Mouse (Mus musculus) C2C12 (cell line): ENCODE data around the gene Olfr545.

Experiments used
- CEBPB ChIP-seq: IDR thresholded peaks from one replicate; pipeline ENCODE4 v1.6.1; 2011; ENCODE audit warnings: low read depth, mild to moderate bottlenecking, control low read depth, moderate library complexity
- CTCF ChIP-seq: IDR thresholded peaks from one replicate; pipeline ENCODE4 v1.5.1; 2011; ENCODE audit not compliant: control insufficient read depth, insufficient read depth, insufficient read length
- FOSL1 ChIP-seq: IDR thresholded peaks from one replicate; pipeline ENCODE4 v1.8.0; 2011; ENCODE audit warnings: mild to moderate bottlenecking, low read length; ENCODE audit not compliant: poor library complexity, insufficient read depth, severe bottlenecking
- MAX ChIP-seq: IDR thresholded peaks from one replicate; pipeline ENCODE4 v1.6.1; 2011; ENCODE audit warnings: mild to moderate bottlenecking, control low read depth
- MYOD1 ChIP-seq: IDR thresholded peaks from one replicate; pipeline ENCODE4 v1.6.1; 2011; ENCODE audit warnings: low read depth; ENCODE audit not compliant: control insufficient read depth, insufficient read length
- MYOG ChIP-seq: IDR thresholded peaks from one replicate; pipeline ENCODE4 v1.6.1; 2011; ENCODE audit not compliant: control insufficient read depth, insufficient read length; ENCODE audit errors: extremely low read depth
- USF1 ChIP-seq: IDR thresholded peaks from one replicate; pipeline ENCODE4 v1.6.1; 2011; ENCODE audit warnings: low read depth, mild to moderate bottlenecking, control low read depth, moderate library complexity

GRCm38 (mm10) chr7:102479368-102480078, 19.9 kb downstream of the Olfr545 start:
- TF ChIP-seq CTCF = no peak
- no peak for TF ChIP-seq MYOG
- TF ChIP-seq USF1 = no peak
- no peak for TF ChIP-seq CEBPB
- TF ChIP-seq MAX = no peak
- no peak for TF ChIP-seq MYOD1
- no peak for TF ChIP-seq FOSL1
